Mouse (Mus musculus): ENCODE results near the gene Gper1.

Gene Gper1

GRCm38 (mm10) chr5:139445258-139445657 is 22.3 kb downstream of the Gper1 start:
- no peak for ATAC-seq (ENCODE audit: low TSS enrichment)

GRCm38 (mm10) chr5:139448025-139448424 is 25.1 kb downstream of the Gper1 start:
- peak; percentile 81 for ATAC-seq (ENCODE audit: low TSS enrichment)

- no peak for ATAC-seq (ENCODE audit: low TSS enrichment)
Observed at GRCm38 (mm10) chr5:139449161-139449791, 26.3 kb downstream of the Gper1 start.

- ATAC-seq (ENCODE audit: low TSS enrichment), result no peak
Observed at GRCm38 (mm10) chr5:139449926-139450325, 27.0 kb downstream of the Gper1 start.

GRCm38 (mm10) chr5:139453031-139453430 is 30.1 kb downstream of the Gper1 start:
- no peak for ATAC-seq (ENCODE audit: low TSS enrichment)

GRCm38 (mm10) chr5:139455166-139455565 is 32.2 kb downstream of the Gper1 start:
- peak; percentile 93 for ATAC-seq (ENCODE audit: low TSS enrichment)

DNA sequence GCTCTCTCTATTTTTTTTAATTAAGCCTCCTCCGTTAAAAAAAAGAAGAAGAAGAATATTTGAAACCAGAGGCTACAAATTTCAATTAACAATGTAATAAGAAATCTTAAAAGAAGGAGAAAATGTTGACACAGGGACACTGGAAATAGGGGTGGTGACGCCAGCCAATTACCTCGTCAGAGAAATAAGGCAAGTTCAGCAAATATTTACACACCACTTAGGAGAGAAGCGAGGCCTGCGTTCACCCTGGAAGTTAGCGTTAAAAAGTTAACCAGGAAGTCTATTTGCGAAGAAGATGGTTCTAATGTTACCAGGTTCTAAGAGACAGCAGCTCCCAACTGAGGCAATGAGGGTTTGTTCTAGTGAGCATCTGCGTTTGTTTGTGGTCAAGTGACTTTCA is 34.3 kb downstream of the Gper1 start:
- no peak for ATAC-seq (ENCODE audit: low TSS enrichment)

DNA sequence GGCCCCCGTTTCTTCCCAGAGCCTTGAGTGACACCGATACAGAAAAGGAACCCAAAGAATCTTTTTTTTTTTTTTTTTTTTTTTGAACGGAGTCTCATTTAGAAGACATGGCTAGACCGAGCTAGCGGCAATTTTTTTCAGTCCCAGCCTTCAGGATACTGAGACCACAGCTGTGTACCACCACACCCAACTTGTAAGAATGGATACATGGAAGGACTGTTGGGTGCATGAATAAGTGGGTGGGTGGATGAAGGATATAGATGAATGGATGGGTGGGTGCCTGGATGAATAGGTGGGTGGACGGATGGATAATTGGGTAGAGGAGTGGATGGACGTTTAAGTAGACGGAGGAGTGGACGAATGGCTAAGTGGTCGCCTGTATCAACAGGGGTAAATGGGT is 37.0 kb downstream of the Gper1 start:
- ATAC-seq (ENCODE audit: low TSS enrichment), result no peak

- peak; percentile 97 for ATAC-seq (ENCODE audit: low TSS enrichment)
Observed at GRCm38 (mm10) chr5:139460384-139461067, 37.6 kb downstream of the Gper1 start, which contains the start of gene 3110082I17Rik. TSS of gene 3110082I17Rik (minus strand) at chr5:139460527.

DNA sequence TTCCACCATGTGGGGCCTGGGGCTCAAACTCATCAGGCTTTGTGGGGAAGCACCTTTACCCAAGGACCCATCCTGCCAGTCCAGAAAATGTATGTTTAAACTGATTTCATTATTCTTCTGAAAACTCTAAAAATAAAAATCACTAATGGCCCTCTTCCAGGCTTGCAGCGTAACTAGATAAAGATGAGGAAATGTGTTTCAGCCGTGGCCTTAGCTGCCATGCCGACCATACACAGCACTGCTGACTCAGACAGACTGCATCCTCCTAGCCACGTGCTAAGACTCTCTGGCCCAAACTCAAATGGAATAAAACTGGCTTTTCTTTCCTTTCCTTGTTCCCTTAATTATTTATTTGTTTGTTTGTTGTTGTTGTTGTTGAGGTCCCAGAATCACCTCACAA is 41.9 kb downstream of the Gper1 start:
- no peak for ATAC-seq (ENCODE audit: low TSS enrichment)

DNA sequence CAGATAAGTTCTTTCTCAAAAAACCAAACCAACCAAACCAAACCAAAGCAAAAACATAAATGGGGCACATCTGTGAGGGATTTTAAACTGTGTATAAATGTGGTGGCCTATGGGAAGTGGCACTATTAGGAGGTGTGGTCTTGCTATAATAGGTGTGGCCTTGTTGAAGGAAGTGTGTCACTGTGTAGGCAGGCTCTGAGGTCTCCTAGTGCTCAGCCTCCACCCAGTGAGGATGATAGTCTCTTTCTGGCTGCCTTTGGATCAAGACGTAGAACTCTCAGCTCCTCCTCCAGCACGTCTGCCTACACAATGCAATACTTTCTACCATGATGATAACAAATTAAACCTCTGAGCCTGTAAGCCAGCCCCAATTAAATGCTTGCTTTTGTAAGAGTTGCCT is 43.4 kb downstream of the Gper1 start:
- ATAC-seq (ENCODE audit: low TSS enrichment), result no peak

DNA sequence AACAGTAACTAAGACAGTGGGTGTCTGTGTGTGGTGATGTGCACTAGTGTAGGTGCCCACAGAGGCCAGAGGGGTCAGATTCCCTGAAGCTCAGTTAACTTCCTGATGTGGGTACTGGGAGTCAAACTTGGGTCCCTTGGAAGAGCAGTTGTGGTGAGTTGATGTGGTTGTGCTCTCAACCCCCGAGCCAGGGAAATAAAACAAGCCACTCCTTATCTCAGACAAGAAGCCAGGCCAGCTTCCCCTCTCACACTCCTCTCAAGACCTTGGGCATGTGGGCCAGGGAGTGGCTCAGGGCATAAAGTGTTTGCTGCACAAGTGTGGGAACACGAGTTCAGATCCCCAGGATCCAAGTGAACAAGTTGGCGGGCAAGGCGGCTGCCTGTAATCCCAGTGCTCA is 43.9 kb downstream of the Gper1 start:
- ATAC-seq (ENCODE audit: low TSS enrichment), result no peak

- ATAC-seq (ENCODE audit: low TSS enrichment), result peak; percentile 88
Observed at GRCm38 (mm10) chr5:139467998-139468397, 45.0 kb downstream of the Gper1 start.

GRCm38 (mm10) chr5:139474741-139475140 is 51.8 kb downstream of the Gper1 start:
- ATAC-seq (ENCODE audit: low TSS enrichment), result peak; percentile 92

All from frontal cortex, adult (tissue).